Mouse (Mus musculus): ENCODE results near the gene Camsap2. TPM values are rescaled to one million over a fixed set of nuclear protein-coding genes. Genes with fewer than 3 reads are reported as not detected.

Camsap2 gene
- total RNA-seq, 2 experiments from 2014 or later, result 32.5 to 33.9 TPM

DNA sequence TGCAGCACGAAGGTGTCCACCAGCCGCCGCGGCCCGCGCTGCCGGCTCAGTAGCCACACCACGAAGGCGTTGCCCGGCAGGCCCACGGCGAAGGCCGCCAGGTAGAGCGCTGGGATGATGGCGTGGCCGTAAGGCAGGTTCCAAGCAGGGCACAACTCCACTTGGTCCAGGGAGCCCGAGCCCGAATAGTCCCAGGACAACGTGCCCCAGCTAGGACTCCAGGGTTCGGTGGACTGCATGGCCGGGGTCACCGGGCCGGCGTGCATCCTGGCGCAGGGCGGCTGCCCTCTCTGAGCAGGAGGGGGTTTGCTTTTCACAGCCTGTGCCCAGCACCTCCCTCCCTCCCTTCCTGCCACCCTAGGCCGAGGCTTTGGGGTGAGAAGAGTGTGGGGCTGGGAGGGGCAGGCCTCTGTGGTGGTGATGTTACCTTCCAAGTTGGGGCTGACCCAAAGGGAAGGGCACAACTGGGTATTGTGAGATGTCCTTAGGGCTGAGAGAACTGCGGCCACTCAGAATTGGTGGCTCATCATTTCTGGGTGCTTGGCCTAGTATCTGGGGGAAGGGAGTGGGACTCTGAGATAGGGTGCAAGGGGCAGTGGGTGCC is 85.2 kb downstream of the Camsap2 start, which contains the start of gene Gpr25:
Gene Gpr25, minus strand, starts transcription at position 239 of the 604 bp plus-strand sequence.
- intact Hi-C loops (cut with DNase I), result no loop called here

GRCm38 (mm10) chr1:136259893-136260634 is 85.8 kb downstream of the Camsap2 start:
- intact Hi-C loops (cut with DNase I), result no loop called here
- peak; percentile 73 to 76 for DNase-seq

More for the DNA sequence above, 85.2 kb downstream of the Camsap2 start, which contains the start of gene Gpr25:
- no peak for DNase-seq

DNA sequence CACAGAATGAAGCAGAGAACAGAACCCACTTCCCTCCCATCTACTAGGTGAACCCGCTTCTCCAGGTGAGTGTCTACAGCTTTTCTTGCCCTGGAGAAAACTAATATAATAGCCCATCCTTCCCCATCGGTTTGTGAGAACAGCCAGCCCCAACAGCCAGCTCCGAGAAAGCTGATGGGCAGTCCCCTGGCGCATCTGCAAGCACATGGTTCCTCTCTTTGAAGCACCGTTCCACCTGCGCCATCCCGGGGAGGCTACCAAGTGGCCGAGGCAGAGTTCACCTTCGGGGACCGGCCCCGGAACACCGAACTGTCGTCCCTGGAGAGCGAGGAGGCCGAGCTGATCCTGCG is 86.4 kb downstream of the Camsap2 start:
- DNase-seq, result no peak
- intact Hi-C loops (cut with DNase I), result no loop called here

GRCm38 (mm10) chr1:136258495-136258894 is 87.4 kb downstream of the Camsap2 start:
- intact Hi-C loops (cut with DNase I), result no loop called here
- no peak for DNase-seq

GRCm38 (mm10) chr1:136255657-136256056 is 90.2 kb downstream of the Camsap2 start:
- intact Hi-C loops (cut with DNase I), result no loop called here
- no peak for DNase-seq

DNA sequence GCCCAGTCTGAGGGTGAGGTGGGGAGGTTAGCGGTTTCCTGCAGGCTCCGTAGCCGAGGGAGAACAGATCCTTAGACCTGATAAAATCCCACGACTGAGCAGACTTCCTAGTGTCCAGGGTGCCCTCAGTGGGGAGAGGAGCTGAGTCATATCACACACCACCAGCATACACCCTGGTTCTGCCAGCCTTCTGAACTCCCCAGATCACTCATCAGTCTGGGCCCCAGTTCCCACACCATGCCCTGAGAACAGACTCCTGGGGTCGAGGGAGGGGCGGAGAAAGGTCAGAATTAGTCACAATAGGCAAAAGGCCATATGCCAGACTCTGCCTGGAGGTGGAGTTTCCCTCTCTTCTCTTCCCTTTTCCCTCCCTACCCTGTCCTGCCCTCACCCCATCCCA is 90.7 kb downstream of the Camsap2 start:
- no peak for DNase-seq
- intact Hi-C loops (cut with DNase I), result no loop called here

- intact Hi-C loops (cut with DNase I), result no loop called here
These were observed 91.3 kb downstream of the Camsap2 start for GRCm38 (mm10) chr1:136254503-136255065.

DNA sequence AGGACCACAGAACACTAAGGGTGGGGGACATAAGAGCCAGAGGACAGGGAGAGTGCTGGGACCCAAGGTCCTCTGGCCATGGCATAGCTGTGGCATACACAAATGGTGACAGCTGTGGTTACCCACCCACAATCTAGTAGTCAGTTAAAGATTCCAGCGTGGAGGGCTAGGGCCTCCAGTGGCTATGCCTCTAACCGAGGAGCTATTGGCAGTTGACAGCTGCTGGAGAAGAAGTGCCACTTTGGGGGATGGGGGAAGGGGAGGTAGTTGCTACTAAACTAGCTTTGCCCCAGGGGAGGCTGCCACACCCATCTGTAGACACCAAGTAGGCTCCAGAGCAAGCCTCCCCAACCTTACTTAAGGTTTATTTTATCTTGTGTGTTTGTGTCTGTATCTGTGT is 92.4 kb downstream of the Camsap2 start:
- no peak for DNase-seq
- intact Hi-C loops (cut with DNase I), result no loop called here

More at GRCm38 (mm10) chr1:136254503-136255065, 91.3 kb downstream of the Camsap2 start:
- DNase-seq, result no peak

- DNase-seq, result no peak
- intact Hi-C loops (cut with DNase I), result no loop called here
These were observed 96.2 kb downstream of the Camsap2 start for GRCm38 (mm10) chr1:136249662-136250061.

GRCm38 (mm10) chr1:136247393-136247792 is 98.5 kb downstream of the Camsap2 start:
- no peak for DNase-seq
- intact Hi-C loops (cut with DNase I), result no loop called here

- no peak for DNase-seq
- intact Hi-C loops (cut with DNase I), result no loop called here
These were observed 101.4 kb downstream of the Camsap2 start for GRCm38 (mm10) chr1:136244469-136244868.

GRCm38 (mm10) chr1:136241801-136242200 is 104.1 kb downstream of the Camsap2 start:
- no peak for DNase-seq

GRCm38 (mm10) chr1:136238495-136238894 is 107.4 kb downstream of the Camsap2 start:
- intact Hi-C loops (cut with DNase I), result no loop called here
- DNase-seq, result no peak

More at GRCm38 (mm10) chr1:136241801-136242200, 104.1 kb downstream of the Camsap2 start:
- intact Hi-C loops (cut with DNase I), result no loop called here

GRCm38 (mm10) chr1:136234595-136235092 is 111.3 kb downstream of the Camsap2 start:
- intact Hi-C loops (cut with DNase I), result no loop called here
- DNase-seq, result no peak

DNA sequence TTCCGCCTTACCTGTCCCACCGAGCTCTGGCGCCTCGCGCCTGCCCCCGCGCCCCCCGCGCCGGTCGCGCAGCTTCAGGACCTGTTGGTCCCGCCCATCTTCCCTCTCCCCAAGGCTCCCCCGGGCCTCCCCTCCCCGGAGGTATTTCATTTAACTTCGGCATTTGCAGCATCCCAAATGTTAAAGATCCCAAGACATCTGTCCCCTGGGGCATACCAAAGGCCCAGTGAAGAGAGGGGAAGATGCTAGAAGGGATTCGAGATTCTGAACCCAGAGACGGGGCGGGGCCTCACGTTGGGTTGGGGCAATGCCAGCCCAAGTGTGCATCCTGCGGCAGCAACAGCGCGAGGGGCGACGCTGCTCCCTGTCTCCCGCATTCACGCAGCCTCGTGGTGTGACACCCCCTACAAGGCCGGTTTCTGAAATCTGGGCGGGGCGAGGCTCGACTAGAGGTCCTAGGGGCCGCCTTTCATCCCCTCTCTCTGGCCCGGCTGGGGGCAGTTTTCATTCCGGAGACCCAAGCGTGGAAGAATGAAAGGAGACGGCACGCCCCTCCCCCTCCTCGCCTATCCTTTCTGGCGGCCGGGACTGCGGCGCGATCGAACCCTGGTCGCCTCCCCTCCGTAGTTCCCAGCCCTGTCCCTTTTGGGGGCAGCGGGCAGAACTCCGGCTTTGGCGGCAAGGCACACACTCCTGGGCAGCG is 111.9 kb downstream of the Camsap2 start, which contains the start of gene Inava:
Gene Inava, minus strand, starts transcription at position 373 of the 703 bp plus-strand sequence.
- intact Hi-C loops (cut with DNase I), result no loop called here
- DNase-seq, result peak; percentile 14 to 27

GRCm38 (mm10) chr1:136232986-136233790 is 112.7 kb downstream of the Camsap2 start:
- intact Hi-C loops (cut with DNase I), result no loop called here
- DNase-seq, result no peak

- intact Hi-C loops (cut with DNase I), result no loop called here
- DNase-seq, result no peak
These were observed 113.5 kb downstream of the Camsap2 start for GRCm38 (mm10) chr1:136232285-136232926.

DNA sequence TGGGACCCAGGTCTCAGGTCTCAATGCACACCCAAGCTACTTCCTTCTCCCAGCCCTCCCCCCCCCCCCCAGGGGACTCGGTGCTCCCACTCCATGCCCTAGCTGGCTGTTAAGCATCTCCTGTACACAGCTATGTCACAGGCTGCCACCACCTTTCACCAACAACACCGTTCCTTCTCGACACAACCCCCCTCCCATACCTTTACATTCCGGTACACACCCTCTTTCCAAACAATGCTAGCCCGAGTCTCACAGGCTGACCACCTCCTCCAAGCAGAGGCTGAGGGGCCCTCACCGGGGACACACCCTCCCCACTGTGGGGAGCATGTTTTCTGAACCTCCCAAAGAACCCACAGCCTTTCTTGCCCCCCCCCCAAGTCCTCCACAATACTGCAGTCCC is 114.3 kb downstream of the Camsap2 start:
- intact Hi-C loops (cut with DNase I), result no loop called here
- no peak for DNase-seq

DNA sequence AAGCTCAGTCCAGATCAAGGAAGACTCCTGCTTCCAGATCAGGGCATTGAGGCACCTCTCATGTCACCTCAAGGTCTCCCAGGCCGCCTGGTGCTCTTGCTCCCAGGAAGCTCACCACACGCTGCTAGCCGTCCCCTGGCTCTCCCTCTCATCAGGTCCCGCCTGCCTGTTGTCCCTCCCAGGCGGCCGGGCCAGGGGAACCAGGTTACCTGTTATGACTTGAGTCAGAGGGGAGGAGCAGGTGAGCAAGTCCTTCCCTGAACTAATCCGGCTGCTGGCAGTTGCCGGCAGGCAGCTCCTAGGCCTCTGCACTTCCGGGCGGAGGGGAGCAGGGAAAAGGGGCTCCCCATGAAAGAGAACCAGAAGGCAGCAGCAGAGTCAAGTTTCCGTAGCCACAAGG is 115.7 kb downstream of the Camsap2 start:
- intact Hi-C loops (cut with DNase I), result no loop called here
- no peak for DNase-seq

- intact Hi-C loops (cut with DNase I), result no loop called here
- DNase-seq, result no peak
These were observed 116.9 kb downstream of the Camsap2 start for GRCm38 (mm10) chr1:136229040-136229373.
